Mouse (Mus musculus) heart, adult 18-20 months (tissue): Measurements from ENCODE around the gene Camta2. TPM values are rescaled to one million over a fixed set of nuclear protein-coding genes. Genes with fewer than 3 reads are reported as not detected.

Source experiments
- DNase-seq, 2 experiments: peaks; one replicate each; pipeline ENCODE4 v3.0.0; 2021 to 2022; ENCODE audit warnings: mixed read lengths in 1 of 2
- total RNA-seq, 2 experiments: library from RNA; stranded (reverse); gene quantifications; 2 replicates each; pipeline ENCODE4 v1.2.3; 2021

The Camta2 gene
- total RNA-seq, 2 experiments from 2014 or later: 34.0 to 36.9 TPM

DNA sequence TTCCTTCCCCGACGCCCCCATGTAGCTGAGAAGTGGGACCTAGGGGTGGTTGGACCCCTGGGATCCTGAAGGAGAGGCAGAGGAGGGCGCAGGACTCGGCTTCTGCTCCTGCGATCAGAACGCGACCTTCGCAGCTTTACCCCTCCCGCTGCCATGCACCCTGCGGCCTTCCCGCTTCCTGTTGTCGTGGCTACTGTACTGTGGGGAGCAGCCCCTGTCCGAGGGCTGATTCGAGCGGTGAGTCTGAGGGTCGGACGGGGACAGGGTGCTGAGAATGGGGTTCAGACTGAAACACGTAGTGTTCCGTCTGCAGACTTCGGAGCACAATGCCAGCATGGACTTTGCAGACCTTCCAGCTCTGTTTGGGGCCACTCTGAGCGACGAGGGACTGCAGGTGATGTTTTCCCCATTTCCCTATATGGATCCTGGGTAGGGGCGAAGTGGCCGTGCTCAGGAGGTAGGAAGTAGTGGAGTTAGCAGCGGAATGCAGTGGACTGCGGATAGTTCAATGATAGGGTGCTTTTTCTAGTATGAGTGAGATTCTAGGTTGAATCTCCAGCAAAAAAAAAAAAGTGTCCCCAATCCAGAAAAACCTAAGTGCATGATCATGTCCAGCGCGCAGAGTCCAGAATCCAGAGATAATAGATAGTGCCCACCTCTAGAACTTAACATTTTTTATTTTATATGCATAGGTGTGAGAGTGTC is 40.0 kb downstream of the Camta2 start:
- DNase-seq: no peak

DNA sequence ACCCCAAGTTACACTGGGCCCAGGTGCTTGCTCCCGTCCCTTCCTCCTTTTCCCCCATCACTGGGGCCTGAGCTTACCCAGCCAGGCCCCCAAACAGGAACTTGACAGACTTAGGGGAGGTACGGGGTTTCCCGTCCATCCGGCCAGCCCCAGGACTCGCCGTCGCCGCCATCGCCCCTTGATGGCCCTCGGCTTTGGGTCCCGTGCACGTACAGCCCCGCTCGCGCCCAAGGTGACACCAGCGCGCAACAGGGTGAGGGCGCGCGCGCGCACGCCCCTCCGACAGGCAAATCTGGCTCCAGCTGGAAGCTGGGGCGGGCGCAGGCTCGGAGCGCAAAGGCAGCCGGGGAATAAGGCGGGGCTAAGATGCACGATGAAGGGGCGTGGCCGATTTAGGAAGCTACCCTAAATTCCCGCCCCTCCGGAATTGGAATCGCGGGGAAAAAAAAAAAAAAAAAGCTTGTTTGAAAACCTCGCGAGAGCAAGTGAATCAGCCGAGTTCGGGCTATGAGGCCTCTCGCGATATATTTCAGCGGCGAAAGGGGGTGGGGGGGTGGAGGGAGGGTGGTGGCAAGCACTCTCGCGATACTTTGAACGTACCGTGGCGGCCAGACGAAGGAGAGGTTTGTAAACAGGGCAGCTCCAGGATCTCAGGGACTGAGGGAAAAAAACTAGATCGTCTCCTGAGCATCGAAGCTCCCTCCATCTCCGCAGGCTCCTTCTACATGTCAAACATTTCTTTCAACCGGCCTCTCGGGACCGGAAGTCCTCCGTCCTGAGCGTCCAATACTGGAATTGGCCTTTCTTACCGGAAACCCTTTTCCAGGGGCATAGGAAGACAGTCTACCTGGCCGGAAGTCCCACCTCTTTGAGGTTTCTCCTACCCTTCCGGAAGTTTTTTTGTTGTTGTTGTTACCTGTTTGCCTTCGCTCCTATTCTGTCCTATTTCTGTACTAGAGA is 40.9 kb downstream of the Camta2 start, which contains the start of the genes Rnf167 and Slc25a11:
Gene Rnf167, plus strand, starts transcription at position 545 of the 960 bp plus-strand sequence.
Gene Slc25a11, minus strand, starts transcription at position 789 of the 960 bp plus-strand sequence.
- peak; percentile 97 to 98 for DNase-seq

DNA sequence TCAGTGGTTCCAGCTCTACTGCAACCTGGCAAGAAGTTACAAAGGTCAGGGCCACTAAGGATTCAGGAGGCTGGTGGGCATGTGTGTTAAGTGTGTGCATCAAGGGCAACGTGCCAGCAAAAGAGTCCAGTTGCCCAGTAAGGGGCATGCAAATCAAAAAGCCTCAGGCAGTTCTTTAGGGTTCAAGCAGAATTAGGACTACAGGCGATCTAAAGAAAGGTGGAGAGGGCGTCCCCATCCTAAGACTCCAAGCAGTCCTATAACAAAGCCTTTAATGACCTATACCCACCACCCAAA is 41.7 kb downstream of the Camta2 start:
- no peak for DNase-seq

DNA sequence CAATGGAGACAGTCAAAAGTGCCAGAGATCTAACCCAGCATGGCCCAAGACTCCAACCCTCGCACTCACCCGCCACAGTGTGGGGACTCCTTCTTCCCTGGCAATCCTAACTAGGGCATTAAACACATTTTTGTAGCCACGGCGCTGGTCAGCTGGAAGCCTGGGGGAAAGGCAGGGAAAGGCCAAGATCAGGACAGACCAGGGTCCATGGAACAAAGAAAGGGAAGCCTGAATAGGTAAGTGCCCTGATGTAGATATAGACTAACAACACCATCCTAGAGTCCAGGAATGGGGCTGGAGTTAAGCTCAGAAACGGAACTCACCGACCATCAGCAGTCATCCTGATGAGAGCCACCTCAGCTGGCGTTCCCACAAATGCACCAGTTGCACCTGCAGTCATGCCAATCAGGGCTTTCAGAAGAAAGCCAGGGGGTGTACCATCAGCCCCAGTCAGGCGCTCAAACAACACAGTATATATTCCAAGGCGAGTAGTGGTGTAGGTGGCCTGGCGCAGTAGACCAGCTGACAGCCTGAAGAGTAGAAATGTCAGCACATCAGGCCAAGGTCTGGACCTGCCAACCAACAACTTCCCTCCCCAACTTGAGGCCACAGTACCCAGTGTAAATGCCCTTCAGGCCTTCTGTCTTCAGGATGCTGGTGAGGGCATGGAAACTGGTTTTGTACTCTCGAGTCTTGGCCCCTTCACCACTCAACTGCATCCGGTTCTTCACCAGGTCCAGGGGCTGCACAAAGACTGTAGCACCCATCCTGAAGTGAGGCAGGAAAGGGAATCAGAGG is 42.2 kb downstream of the Camta2 start:
- peak in 1 of 2 experiments; percentile 35 for DNase-seq

DNA sequence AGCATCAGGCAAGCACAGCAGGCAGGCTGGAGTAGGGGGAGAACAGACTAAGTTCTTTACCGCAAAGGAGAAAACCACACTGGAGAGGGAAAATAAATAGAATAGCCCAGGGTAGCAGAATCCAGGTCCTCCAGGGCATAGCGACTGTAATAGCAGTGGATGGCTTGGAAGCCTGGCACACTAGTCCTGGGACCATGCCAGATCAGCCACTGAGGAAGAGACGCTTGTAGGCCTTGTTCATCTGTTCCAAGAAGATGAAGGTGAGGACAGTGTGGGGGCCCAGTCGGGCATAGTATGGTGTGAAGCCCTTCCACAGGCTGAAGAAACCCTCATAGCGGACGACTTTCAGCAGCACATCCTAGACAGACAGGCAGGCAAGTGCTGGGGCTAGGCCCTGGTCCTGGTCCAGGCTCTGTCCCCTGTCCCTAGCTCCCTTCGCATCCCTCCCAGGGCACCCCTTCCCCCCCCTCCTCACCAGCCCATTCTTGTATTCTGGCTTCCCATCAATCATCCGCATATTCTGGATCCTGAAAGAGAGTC is 43.3 kb downstream of the Camta2 start:
- DNase-seq: peak in 1 of 2 experiments; percentile 23

DNA sequence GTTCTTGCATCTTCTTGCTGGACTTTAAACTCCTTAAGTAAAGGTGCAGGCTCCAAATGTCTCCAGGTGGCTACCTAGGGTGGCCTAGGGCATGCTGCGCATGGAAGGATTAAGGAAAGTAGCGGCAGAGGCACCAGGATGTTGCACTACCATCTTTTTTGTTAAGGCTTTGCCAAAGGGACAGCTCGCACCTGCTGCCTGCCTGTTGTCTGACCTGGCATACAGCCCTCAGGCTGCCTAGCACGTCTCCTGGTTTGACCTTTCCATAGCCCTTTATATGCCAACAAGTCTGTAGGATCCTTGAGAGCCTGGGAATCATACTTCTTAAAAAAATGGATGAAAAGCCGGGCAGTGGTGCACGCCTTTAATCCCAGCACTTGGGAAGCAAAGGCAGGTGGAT is 44.9 kb downstream of the Camta2 start:
- peak in 1 of 2 experiments; percentile 9 for DNase-seq

DNA sequence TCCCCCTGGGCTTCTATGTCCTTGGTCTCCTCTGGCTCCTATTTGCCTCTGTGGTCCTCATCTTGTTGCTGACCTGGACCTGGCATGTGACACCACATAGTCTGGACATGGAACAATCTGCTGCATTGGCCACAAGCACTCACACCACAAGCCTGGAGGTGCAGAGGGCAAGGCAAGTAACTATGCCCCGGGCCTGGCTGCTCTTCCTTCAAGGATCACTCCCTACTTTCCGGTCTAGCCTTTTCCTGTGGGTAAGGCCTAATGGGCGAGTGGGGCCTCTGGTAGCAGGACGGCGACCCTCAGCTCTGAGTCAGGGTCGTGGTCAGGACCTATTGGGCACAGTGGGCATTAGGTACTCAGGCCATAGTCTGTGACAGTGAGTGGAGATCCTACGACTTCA is 46.7 kb downstream of the Camta2 start:
- no peak for DNase-seq

DNA sequence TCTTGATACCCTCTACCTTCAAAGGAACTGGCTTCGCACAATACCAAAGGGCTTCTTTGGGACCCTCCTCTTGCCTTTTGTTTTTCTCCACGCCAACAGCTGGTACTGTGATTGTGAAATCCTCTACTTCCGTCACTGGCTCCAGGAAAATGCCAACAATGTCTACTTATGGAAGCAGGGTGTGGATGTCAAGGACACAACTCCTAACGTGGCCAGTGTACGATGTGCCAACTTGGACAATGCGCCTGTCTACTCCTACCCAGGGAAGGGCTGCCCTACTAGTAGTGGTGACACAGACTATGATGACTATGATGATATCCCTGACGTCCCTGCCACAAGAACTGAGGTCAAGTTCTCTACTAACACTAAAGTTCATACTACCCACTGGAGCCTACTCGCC is 47.9 kb downstream of the Camta2 start:
- DNase-seq: no peak

DNA sequence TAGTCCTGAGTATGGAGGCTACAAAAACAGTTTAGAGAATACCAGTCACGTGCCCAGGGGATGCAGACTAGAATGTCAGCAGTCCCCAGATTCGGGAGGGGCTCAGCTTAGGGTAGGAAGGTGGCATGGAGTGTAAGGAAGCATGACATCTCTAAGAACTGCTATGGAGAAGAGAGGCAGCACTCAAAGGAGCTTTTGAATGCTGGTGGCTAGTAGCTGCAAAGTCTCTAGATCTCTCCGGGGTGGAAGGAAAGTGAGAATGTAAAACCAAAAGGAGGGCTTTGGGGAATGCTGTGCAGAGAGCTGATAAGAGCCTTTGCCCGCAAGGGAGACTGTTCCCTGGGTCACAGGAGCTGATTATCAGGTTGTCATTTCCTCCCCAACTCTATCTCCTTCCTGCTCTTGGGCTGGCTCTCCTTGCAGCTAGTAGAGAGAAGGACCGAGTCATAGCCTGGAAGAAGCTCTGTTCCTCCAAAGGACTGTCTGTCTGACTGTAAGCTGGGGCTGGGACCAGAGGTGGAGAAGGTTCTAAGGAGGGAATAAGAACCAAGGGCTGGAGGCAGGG is 49.1 kb downstream of the Camta2 start, which contains the start of gene Gp1ba:
Gene Gp1ba, plus strand, starts transcription at position 409 of the 565 bp plus-strand sequence.
- DNase-seq: no peak

DNA sequence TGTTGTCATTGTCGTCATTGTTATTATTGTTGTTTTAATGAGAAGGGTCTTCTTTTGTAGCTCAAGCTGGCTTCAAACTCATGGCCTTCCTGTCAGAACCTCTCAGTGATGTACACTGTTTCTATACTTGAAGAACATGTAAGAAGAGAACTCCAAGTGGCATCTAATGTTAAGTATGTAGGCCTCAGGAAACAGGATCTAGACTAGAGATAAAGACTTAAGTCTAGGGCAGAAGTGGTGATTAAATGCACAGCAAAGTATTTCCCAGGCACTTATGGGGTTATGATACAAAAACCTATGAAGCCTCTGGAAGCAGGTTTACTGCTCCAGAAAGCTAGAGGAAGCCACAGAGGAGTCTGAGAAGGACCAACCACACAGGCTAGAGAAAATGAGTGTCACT is 49.6 kb downstream of the Camta2 start:
- no peak for DNase-seq

DNA sequence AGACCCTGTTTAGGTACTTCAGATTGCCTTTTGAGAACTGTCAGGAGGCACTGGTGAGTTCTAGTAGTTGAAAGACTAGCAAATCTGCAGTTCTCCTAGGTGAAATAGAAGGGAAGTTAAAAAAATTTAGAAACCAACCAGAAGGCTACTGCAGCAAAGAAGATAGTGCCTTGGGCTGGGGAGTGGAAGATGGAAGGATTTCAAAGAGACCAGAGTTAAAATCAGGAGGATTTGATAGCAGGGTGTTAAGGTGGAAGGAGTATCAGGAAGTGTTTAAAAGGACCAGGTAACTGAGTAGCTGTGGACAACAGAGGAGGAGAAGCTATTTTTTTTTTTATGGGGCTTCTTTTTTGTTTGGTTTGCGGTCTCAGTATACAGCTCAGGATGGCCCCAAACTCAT is 50.1 kb downstream of the Camta2 start:
- no peak for DNase-seq

DNA sequence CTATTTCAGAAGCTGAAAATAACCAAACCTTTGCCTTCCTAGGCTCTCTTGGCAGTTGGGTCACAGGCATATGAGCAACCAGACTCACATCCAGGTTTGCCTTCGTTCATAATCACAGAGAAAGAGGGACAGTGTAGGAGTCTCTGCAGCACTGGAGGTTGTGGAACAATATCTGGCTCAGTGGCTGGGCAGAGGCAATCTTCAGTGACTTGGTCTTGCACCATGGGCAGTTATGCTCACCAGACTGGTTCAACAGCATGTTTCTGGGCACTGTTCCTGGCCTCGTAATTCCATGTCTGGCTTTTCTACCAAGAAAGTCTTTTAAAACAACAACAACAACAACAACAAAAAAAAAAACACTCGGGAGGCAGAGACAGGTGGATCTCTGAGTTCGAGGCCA is 52.3 kb downstream of the Camta2 start:
- no peak for DNase-seq

DNA sequence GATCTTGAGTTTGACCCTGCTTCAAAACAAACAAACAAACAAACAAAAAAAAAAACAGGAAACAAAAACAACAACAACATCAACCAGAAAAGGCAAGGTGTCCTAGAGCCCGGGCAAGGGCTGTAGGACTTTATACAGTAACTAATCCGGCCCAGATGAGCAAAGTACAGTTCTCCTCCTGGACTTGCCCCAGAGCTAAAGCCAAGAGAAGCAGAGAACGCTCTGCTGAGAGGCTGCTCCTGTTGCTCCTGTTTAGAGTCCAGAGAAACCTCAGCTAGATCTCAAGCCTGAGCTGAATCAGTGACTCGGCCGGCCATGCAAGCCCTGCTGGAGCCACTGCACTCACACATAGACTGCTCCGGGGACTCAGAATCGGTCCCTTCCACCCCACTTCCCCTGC is 57.8 kb downstream of the Camta2 start:
- no peak for DNase-seq

DNA sequence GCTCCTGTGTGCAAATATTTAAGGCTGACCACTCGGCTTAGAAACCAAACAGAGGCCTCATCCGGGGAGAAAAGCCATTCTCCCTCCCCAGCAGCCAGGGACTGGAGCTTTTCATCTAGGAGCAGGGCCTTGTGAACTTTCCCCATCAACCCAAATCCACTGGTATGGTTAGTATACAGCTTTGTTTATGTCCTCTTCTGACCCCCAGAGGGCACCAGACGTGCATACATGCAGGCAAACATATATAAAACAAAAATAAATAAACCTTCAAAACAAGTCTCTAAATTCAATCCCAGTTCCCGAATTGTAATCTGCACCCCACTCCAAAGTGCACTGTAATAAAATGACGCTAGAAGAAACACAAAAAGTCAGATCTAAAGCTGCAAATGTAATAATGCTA is 58.3 kb downstream of the Camta2 start:
- no peak for DNase-seq

DNA sequence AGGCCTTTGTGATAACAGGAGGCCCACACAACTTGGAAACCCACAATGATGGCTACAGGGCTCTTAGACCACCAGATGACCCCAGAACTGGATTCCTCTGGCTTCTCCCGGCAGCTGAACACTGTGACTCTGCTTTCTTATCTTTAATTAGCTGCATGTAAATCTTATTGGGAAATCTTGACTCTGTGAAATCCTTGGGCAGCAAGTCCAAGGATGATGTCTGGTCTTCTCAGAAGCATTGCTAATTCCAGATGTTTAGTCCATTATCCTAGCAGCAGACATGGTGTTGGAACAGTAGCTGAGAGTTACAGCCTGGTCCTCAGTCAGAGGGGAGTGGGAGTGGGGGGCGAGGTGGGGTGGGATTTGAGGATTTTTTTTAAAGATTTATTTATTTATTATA is 59.5 kb downstream of the Camta2 start:
- no peak for DNase-seq

DNA sequence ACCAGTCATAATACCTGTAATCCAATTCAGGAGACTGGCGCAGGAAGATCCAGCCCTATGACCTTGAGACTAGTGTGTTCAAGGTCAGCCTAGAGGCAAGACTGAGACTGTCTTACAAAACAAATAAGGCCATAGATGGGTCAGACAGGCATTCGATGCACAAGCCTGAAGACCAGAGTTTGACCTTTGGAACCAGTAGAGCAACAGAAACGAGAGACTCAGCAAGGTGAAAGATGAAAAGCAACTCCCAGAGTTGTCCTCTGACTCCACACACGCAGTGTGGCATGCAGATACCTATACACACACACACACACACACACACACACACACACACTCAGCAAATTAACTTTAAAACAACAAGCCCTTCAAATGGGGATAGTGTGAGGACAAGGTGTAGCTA is 61.0 kb downstream of the Camta2 start:
- no peak for DNase-seq

DNA sequence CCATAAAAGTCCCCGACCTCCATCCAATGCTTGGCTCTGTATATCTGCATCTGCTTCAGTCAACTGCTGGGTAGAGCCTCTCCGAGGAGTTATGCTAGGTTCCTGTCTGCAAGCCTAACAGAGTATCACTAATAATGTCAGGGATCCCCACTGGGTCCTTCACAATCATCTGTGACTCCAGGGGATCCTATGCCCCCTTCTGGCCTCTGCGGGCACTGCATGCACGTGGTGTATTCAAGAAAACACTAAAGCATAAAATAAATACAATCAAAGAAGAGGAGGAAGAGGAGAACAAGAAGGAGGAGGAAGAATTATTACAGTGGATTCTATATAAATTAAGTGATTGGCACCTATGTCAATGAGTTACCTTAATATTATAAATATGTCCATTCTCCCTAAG is 62.4 kb downstream of the Camta2 start:
- DNase-seq: peak in 1 of 2 experiments; percentile 66

DNA sequence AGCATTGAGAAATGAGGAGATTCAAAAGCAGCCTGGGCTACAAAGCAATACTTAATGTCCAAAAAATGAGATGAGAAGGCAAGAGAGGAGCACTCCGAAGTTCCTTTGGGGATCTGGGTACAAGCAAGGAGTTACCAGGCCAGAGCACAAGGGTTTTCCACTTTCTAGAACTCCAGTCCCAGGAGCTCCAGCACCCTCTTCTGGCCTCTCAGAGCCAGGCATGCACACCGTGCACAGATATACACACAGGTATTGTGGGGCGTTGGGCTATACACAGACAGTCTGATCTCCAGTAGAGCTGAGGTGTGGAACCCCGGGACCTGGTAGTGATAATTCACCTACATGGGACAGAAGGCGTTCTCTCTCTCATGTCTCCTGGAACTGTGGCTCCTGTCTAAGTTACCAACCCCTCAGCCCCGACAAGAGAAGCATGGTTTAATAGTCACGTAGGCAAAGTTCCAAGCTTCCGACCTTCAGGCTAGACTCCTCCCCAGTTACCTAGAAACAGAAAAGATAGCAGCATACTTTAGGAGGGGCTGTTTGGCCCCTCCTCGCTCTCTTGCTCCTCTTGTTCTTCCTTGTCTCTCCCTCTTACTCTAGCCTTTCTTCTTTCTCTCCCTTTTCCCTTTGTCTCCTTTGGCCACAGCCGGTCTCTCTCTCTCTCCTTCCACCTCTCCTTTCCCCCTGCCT is 64.7 kb downstream of the Camta2 start:
- DNase-seq: no peak

DNA sequence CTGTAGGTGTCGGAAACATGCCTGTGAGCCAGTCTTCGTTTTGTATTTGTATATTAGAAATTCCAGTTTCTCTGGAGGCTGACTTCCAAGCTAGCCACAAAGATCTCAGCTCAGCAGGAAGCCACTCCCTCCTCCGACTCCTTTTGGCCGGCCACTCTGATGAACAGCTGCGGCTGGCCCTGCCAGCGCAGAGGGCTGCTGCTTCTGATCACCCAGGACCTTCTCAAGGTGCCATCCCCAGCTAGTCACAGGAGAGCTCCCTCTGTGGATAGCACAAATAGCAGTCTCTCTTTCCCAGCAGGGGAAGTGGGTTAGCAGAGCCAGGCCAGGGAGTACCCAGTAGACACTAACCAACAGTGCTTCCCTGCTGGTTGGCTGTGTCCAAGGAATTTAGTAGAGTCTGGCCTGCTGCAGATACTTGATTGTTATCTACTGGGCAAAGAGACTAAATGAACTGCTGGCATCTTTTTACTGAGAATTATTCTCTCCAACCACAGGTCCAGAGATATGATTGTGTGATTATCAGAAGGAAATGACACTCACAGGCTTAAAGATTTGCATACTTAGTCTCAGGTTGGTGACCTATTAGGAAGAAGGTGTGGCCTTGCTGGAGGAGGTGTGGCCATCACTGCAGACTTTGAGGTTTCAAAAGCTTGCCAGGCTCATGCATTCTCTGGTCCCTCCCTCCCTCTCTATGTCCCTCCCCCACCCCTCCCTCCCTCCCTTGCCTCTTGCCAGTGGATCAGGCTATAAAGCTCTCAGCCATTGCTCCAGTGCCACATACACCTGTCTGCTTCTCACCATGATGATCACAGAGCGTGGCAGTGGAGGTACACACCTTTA is 65.7 kb downstream of the Camta2 start:
- DNase-seq: peak in 1 of 2 experiments; percentile 27
